Mouse (Mus musculus): ENCODE results near the gene Prrt1. TPM values are rescaled to one million over a fixed set of nuclear protein-coding genes. Genes with fewer than 3 reads are reported as not detected.

Prrt1 gene
- total and polyA plus RNA-seq, 3 experiments: not detected

- Histone ChIP-seq H3K27me3 (replicated peaks) (peaks cover 35% of the 10 kb centered on the region), H3K27ac (ENCODE audit: insufficient read depth, low read depth) (no peak overlapping the region)
Measured at GRCm38 (mm10) chr17:34645256-34645829, 16.0 kb downstream of the Prrt1 start.

DNA sequence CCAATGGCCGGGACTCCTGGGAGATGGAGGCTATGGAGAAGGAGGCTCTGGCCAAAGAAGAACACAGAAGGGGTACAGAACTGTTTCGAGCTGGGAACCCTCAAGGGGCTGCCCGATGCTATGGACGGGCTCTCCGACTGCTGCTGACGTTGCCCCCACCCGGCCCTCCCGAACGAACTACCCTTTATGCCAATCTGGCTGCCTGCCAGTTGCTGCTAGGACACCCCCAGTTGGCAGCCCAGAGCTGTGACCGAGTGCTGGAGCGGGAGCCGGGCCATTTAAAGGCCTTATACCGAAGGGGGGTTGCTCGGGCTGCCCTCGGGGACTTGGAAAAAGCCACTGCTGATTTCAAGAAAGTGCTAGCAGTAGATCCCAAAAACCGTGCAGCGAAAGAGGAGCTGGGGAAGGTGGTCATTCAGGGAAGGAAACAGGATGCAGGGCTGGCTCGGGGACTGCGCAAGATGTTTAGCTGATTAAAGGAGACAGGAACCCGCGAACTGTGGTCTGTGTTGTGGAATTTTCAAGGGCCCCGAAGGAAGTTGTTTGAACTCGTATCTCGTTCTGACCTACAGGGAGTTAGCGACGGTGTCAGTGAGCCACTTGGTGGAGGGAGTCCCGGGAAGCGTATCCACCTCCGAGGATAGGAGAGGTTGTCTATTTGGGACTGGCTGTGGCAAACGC is 16.6 kb downstream of the Prrt1 start:
- H3K9ac ChIP-seq (ENCODE audit: insufficient read depth, low read depth): no peak overlapping the region
- H3K27me3 ChIP-seq (replicated peaks): peaks cover 28% of the 10 kb centered on the region
- no peak overlapping the region for H3K27ac ChIP-seq (ENCODE audit: insufficient read depth, low read depth)
- H3K79me2 ChIP-seq (replicated peaks; ENCODE audit: control insufficient read depth, extremely low read depth, insufficient read depth, poor library complexity, severe bottlenecking): no peaks in the 10 kb centered on the region; the same call in 1 of the 2 replicates
- peaks cover 15 to 36% of the 10 kb centered on the region in 2 experiments for H3K36me3 ChIP-seq (replicated peaks in 1 of 2; ENCODE audit: control insufficient read depth in 1 of 2, insufficient read depth in 1 of 2, low read length in 1 of 2)
- no peak for TF ChIP-seq JUND (conservative IDR thresholded peaks at IDR 0.05; ENCODE audit: low read depth, low read length)
- TF ChIP-seq E2F4 (IDR thresholded peaks at IDR 0.05; ENCODE audit: insufficient replicate concordance, low read depth, low read length): no peak
- TF ChIP-seq NELFE (IDR thresholded peaks at IDR 0.05; ENCODE audit: low read depth, low read length): no peak
- no peak for TF ChIP-seq ELF1 (IDR thresholded peaks at IDR 0.05; ENCODE audit: low read depth, low read length)
- dilution Hi-C loops (cut with MboI; ENCODE audit: extremely low pct_ligation_motif_present, extremely low pct_unique_long_range_greater_than_20kb, low sequenced_read_pairs): no loop called here
- no peaks in the 10 kb centered on the region for H3K9me3 ChIP-seq (replicated peaks; ENCODE audit: low read length)
- no peak overlapping the region for H3K4me3 ChIP-seq (replicated peaks in 1 of 3; ENCODE audit: low read depth in 2 of 3, low read length in 2 of 3, poor library complexity in 1 of 3)
- DNase-seq (ENCODE audit: extremely low read depth): no peak
- in situ Hi-C loops (cut with MboI; ENCODE audit: low pct_ligation_motif_present, low pct_unique_long_range_greater_than_20kb, low sequenced_read_pairs): no loop called here
- no peak overlapping the region for H3K4me2 ChIP-seq (ENCODE audit: insufficient read depth, low read depth, poor library complexity, severe bottlenecking)
- peaks cover 16 to 48% of the 10 kb centered on the region in 2 experiments for H3K4me1 ChIP-seq (ENCODE audit: control insufficient read depth in 1 of 2, insufficient read depth in 2 of 2)

More at GRCm38 (mm10) chr17:34645256-34645829, 16.0 kb downstream of the Prrt1 start:
- in situ Hi-C loops (cut with MboI; ENCODE audit: low pct_ligation_motif_present, low pct_unique_long_range_greater_than_20kb, low sequenced_read_pairs): no loop called here
- TF ChIP-seq RAD21 (IDR thresholded peaks at IDR 0.05; ENCODE audit: low read depth, low read length): no peak
- TF ChIP-seq CHD1 (IDR thresholded peaks at IDR 0.05; ENCODE audit: low read depth, low read length): no peak
- no peak for TF ChIP-seq NRF1 (IDR thresholded peaks at IDR 0.05; ENCODE audit: low read depth, low read length)
- no peak for TF ChIP-seq POLR2A (IDR thresholded peaks at IDR 0.05; ENCODE audit: low read depth, low read length)
- dilution Hi-C loops (cut with MboI; ENCODE audit: extremely low pct_ligation_motif_present, extremely low pct_unique_long_range_greater_than_20kb, low sequenced_read_pairs): no loop called here
- Histone ChIP-seq H3K9ac (ENCODE audit: insufficient read depth, low read depth) (peak overlapping the region; percentile 94; the same call in 1 of the 2 replicates), H3K9me3 (replicated peaks; ENCODE audit: low read length) (no peaks in the 10 kb centered on the region), H3K36me3 (replicated peaks in 1 of 2; ENCODE audit: control insufficient read depth in 1 of 2, insufficient read depth in 1 of 2, low read length in 1 of 2) (peaks cover 9 to 29% of the 10 kb centered on the region in 2 experiments), H3K4me1 (ENCODE audit: control insufficient read depth in 1 of 2, insufficient read depth in 2 of 2) (peaks cover 16 to 54% of the 10 kb centered on the region in 2 experiments), H3K79me2 (replicated peaks; ENCODE audit: control insufficient read depth, extremely low read depth, insufficient read depth, poor library complexity, severe bottlenecking) (no peaks in the 10 kb centered on the region; the same call in 1 of the 2 replicates), H3K4me3 (replicated peaks in 1 of 3; ENCODE audit: low read depth in 2 of 3, low read length in 2 of 3, poor library complexity in 1 of 3) (peak overlapping the region; percentile 65 to 80 (median 76)), H3K4me2 (ENCODE audit: insufficient read depth, low read depth, poor library complexity, severe bottlenecking) (peak overlapping the region; percentile 86)
- DNase-seq (ENCODE audit: extremely low read depth): no peak

DNA sequence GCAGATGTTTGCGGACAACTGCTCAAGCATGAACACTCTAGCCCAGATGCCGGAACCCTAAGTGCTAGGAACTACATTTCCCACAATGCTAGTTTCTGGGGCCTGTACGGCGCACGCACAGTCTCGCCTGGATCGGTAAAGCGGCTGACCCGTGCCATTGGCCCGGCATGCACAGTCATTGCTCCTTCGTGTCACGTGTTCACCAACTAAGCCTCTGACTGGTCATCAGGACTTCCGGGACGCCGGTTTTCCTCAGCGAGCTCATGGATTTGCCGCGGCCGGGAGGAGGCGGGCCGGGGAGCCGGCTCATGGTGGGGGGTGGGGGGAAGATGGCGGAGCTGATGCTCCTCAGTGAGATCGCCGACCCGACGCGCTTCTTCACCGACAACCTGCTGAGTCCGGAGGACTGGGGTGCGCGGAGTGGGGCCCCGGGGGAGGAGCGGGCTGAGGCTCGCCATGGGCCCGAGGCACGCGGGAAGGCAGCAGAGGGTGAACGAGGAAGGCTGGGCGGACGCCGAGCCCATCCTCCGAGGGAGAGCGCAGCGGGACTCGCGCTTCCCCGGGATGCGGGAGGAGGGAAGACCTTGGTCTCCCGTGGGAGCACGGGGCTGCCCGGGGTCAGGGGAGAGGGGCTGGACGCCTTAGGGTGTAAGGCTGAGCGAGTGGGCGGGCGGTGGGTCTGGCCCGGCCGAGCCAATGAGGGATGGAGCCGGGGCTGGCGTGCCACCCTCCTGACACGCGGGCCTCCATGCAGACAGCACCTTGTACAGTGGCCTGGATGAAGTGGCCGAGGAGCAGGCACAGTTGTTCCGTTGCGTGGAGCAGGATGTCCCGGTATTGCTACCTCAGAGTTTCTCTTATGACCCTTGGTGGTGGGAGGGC is 17.8 kb downstream of the Prrt1 start, which contains the start of gene Atf6b:
Gene Atf6b (plus strand): TSS at position 241 of the 882 bp plus-strand sequence.
- peak; percentile 98 for DNase-seq (ENCODE audit: extremely low read depth)
- peaks cover 19% of the 10 kb centered on the region for H3K27me3 ChIP-seq (replicated peaks)
- H3K27ac ChIP-seq (ENCODE audit: insufficient read depth, low read depth): peak within 1 kb of the TSS; percentile 42; the same call in 1 of the 2 replicates
- peaks cover 27 to 47% of the 10 kb centered on the region in 2 experiments for H3K36me3 ChIP-seq (replicated peaks in 1 of 2; ENCODE audit: control insufficient read depth in 1 of 2, insufficient read depth in 1 of 2, low read length in 1 of 2)
- dilution Hi-C loops (cut with MboI; ENCODE audit: extremely low pct_ligation_motif_present, extremely low pct_unique_long_range_greater_than_20kb, low sequenced_read_pairs): no loop called here
- H3K4me1 ChIP-seq (ENCODE audit: control insufficient read depth in 1 of 2, insufficient read depth in 2 of 2): peaks cover 16 to 45% of the 10 kb centered on the region in 2 experiments
- no peaks in the 10 kb centered on the region for H3K9me3 ChIP-seq (replicated peaks; ENCODE audit: low read length)
- no peaks in the 10 kb centered on the region; the same call in 1 of the 2 replicates for H3K79me2 ChIP-seq (replicated peaks; ENCODE audit: control insufficient read depth, extremely low read depth, insufficient read depth, poor library complexity, severe bottlenecking)
- peak within 1 kb of the TSS; percentile 85 for H3K4me2 ChIP-seq (ENCODE audit: insufficient read depth, low read depth, poor library complexity, severe bottlenecking)
- peak within 1 kb of the TSS; percentile 90 for H3K9ac ChIP-seq (ENCODE audit: insufficient read depth, low read depth)
- peak within 1 kb of the TSS; percentile 86 to 94 (median 94) for H3K4me3 ChIP-seq (replicated peaks in 1 of 3; ENCODE audit: low read depth in 2 of 3, low read length in 2 of 3, poor library complexity in 1 of 3)
- in situ Hi-C loops (cut with MboI; ENCODE audit: low pct_ligation_motif_present, low pct_unique_long_range_greater_than_20kb, low sequenced_read_pairs): no loop called here
- TF ChIP-seq CHD2 (IDR thresholded peaks at IDR 0.05; ENCODE audit: low read length): peak; percentile 85; the same call in 1 of the 2 replicates
- TF ChIP-seq ZKSCAN1 (IDR thresholded peaks at IDR 0.05; ENCODE audit: borderline replicate concordance, low read depth, low read length): no peak
- peak; percentile 80 for TF ChIP-seq MXI1 (IDR thresholded peaks at IDR 0.05; ENCODE audit: low read depth, low read length)
- no peak for TF ChIP-seq CTCF (conservative IDR thresholded peaks at IDR 0.05 in 1 of 2, IDR thresholded peaks at IDR 0.05 in 1 of 2; ENCODE audit: low read depth in 2 of 2, low read length in 2 of 2)
- no peak for TF ChIP-seq RCOR1 (conservative IDR thresholded peaks at IDR 0.05; ENCODE audit: low read depth, low read length)
- no peak for TF ChIP-seq ZC3H11A (IDR thresholded peaks at IDR 0.05; ENCODE audit: low read depth, low read length)
- TF ChIP-seq HCFC1 (IDR thresholded peaks at IDR 0.05; ENCODE audit: low read depth, low read length): peak; percentile 97
- TF ChIP-seq UBTF (IDR thresholded peaks at IDR 0.05; ENCODE audit: low read depth, low read length): no peak
- TF ChIP-seq MAZ (IDR thresholded peaks at IDR 0.05; ENCODE audit: low read depth, low read length): no peak
- peak; percentile 98 for TF ChIP-seq ELF1 (IDR thresholded peaks at IDR 0.05; ENCODE audit: low read depth, low read length)
- TF ChIP-seq RAD21 (IDR thresholded peaks at IDR 0.05; ENCODE audit: low read depth, low read length): no peak
- peak; percentile 8; the same call in 1 of the 2 replicates for TF ChIP-seq GABPA (IDR thresholded peaks at IDR 0.05; ENCODE audit: insufficient replicate concordance, low read depth, low read length)
- no peak for TF ChIP-seq PAX5 (IDR thresholded peaks at IDR 0.05; ENCODE audit: low read length)
- TF ChIP-seq BHLHE40 (IDR thresholded peaks at IDR 0.05; ENCODE audit: low read depth, low read length): peak; percentile 85
- TF ChIP-seq SIN3A (IDR thresholded peaks at IDR 0.05; ENCODE audit: low read length): peak; percentile 63; the same call in 1 of the 2 replicates
